Mouse (Mus musculus) B cell, adult 67 days (primary cell): ENCODE data around the gene Pdgfd. TPM values are rescaled to one million over a fixed set of nuclear protein-coding genes. Genes with fewer than 3 reads are reported as not detected.

Experiments used
- total RNA-seq, 2 experiments: library from RNA; stranded (reverse); gene quantifications; 4 replicates each; pipeline ENCODE4 v1.2.4; 2023

Gene Pdgfd
- total RNA-seq = not detected

GRCm38 (mm10) chr9:6168391-6169037 is at the start of gene Pdgfd:
Gene Pdgfd (plus strand): TSS chr9:6168584.

GRCm38 (mm10) chr9:6269796-6270280 is 101.5 kb downstream of the Pdgfd start, which contains the start of gene Ddi1:
Gene Ddi1 (minus strand): TSS chr9:6269846.

Other genes starting within 250 kb of the Pdgfd start
- not detected for gene Ddi1, start 101.3 kb downstream of the Pdgfd start, total RNA-seq